Mouse (Mus musculus) midbrain, embryonic 10.5 days (tissue): ENCODE measurements around the gene Etv6. TPM values are rescaled to one million over a fixed set of nuclear protein-coding genes. Genes with fewer than 3 reads are reported as not detected.

Source experiments
- DNase-seq: peaks from one replicate; pipeline ENCODE4 v3.0.0-alpha.2; 2017; ENCODE audit warnings: low spot score
- H3K27ac ChIP-seq: fragments of 300-500 bp; sonication (generic); replicated peaks from 2 replicates; pipeline ENCODE4 v1.5.1; 2016; ENCODE audit warnings: mild to moderate bottlenecking
- H3K27me3 ChIP-seq: fragments of 300-500 bp; sonication (generic); 2 replicates; pipeline ENCODE4 v1.6.1; 2016; ENCODE audit warnings: low read depth, mild to moderate bottlenecking; ENCODE audit not compliant: poor library complexity, severe bottlenecking
- H3K36me3 ChIP-seq: fragments of 300-500 bp; sonication (generic); 2 replicates; pipeline ENCODE4 v1.6.1; 2016; ENCODE audit warnings: mild to moderate bottlenecking, moderate library complexity
- H3K4me1 ChIP-seq: fragments of 300-500 bp; sonication (generic); 2 replicates; pipeline ENCODE4 v1.6.1; 2016
- H3K4me3 ChIP-seq: fragments of 300-500 bp; sonication (generic); 2 replicates; pipeline ENCODE4 v1.5.1; 2016; ENCODE audit warnings: mild to moderate bottlenecking, moderate library complexity
- H3K9me3 ChIP-seq: fragments of 300-500 bp; sonication (generic); replicated peaks from 2 replicates; pipeline ENCODE4 v1.6.1; 2016; ENCODE audit warnings: mild to moderate bottlenecking
- WGBS: fragments of 180-500 bp; shearing (Covaris S2); methylation state at CpG from one replicate; pipeline ENCODE4 v1.1.7; 2016; 5-methylcytosine and 5-hydroxymethylcytosine counted together
- polyA plus RNA-seq: library from polyadenylated mRNA; unstranded; fragments of >200 nt; fragmentation: Nextera tagmentation; extraction: Ambion mirVana; gene quantifications from 2 replicates; pipeline ENCODE4 v1.2.1, GENCODE M21; 2016

Gene Etv6
- polyA plus RNA-seq, 1 experiment from 2014 or later: 12.6 TPM

- DNase-seq: no peak
- Histone ChIP-seq H3K9me3 (peaks cover 7% of the 10 kb centered on the region; the same call in 1 of the 2 replicates), H3K4me3 (no peak overlapping the region), H3K27ac (no peak overlapping the region), H3K4me1 (no peaks in the 10 kb centered on the region), H3K36me3 (peaks cover 37% of the 10 kb centered on the region), H3K27me3 (no peaks in the 10 kb centered on the region)
- WGBS: 93% methylated on average over 7 of the region's 7 CpGs
Observed at GRCm38 (mm10) chr6:134107696-134108095, 72.2 kb downstream of the Etv6 start.

GRCm38 (mm10) chr6:134109675-134110074, 74.2 kb downstream of the Etv6 start:
- Histone ChIP-seq H3K27ac (no peak overlapping the region), H3K9me3 (peaks cover 7% of the 10 kb centered on the region; the same call in 1 of the 2 replicates), H3K4me3 (no peak overlapping the region), H3K27me3 (no peaks in the 10 kb centered on the region), H3K4me1 (no peaks in the 10 kb centered on the region), H3K36me3 (peaks cover 40% of the 10 kb centered on the region)
- DNase-seq: no peak
- WGBS: 95% methylated on average over 1 of the region's 1 CpGs

- Histone ChIP-seq H3K9me3 (peaks cover 7% of the 10 kb centered on the region; the same call in 1 of the 2 replicates), H3K4me3 (no peak overlapping the region), H3K27me3 (no peaks in the 10 kb centered on the region), H3K27ac (no peak overlapping the region), H3K36me3 (peaks cover 42% of the 10 kb centered on the region), H3K4me1 (no peaks in the 10 kb centered on the region)
- 95% methylated on average over 5 of the region's 5 CpGs for WGBS
- DNase-seq: no peak
Observed at GRCm38 (mm10) chr6:134110206-134110605, 74.7 kb downstream of the Etv6 start.

- Histone ChIP-seq H3K9me3 (peaks cover 7% of the 10 kb centered on the region; the same call in 1 of the 2 replicates), H3K27ac (no peak overlapping the region), H3K4me3 (no peak overlapping the region), H3K36me3 (peaks cover 45% of the 10 kb centered on the region), H3K4me1 (no peaks in the 10 kb centered on the region), H3K27me3 (no peaks in the 10 kb centered on the region)
- WGBS: 94% methylated on average over 8 of the region's 8 CpGs
- no peak for DNase-seq
Observed at GRCm38 (mm10) chr6:134111599-134111998, 76.1 kb downstream of the Etv6 start.

GRCm38 (mm10) chr6:134112753-134113152, 77.3 kb downstream of the Etv6 start:
- H3K4me1 ChIP-seq: no peaks in the 10 kb centered on the region
- peaks cover 7% of the 10 kb centered on the region; the same call in 1 of the 2 replicates for H3K9me3 ChIP-seq
- H3K4me3 ChIP-seq: no peak overlapping the region
- 96% methylated on average over 8 of the region's 8 CpGs for WGBS
- DNase-seq: no peak
- no peak overlapping the region for H3K27ac ChIP-seq
- H3K27me3 ChIP-seq: no peaks in the 10 kb centered on the region
- H3K36me3 ChIP-seq: peaks cover 41% of the 10 kb centered on the region

- H3K9me3 ChIP-seq: peaks cover 7% of the 10 kb centered on the region; the same call in 1 of the 2 replicates
- no peaks in the 10 kb centered on the region for H3K4me1 ChIP-seq
- H3K27ac ChIP-seq: no peak overlapping the region
- H3K4me3 ChIP-seq: no peak overlapping the region
- no peaks in the 10 kb centered on the region for H3K27me3 ChIP-seq
- 89% methylated on average over 2 of the region's 2 CpGs for WGBS
- peaks cover 40% of the 10 kb centered on the region for H3K36me3 ChIP-seq
- DNase-seq: no peak
Observed at GRCm38 (mm10) chr6:134113168-134113567, 77.7 kb downstream of the Etv6 start.

GRCm38 (mm10) chr6:134115219-134115968, 79.9 kb downstream of the Etv6 start:
- peaks cover 18% of the 10 kb centered on the region for H3K36me3 ChIP-seq
- H3K27ac ChIP-seq: no peak overlapping the region
- H3K27me3 ChIP-seq: no peaks in the 10 kb centered on the region
- no peak overlapping the region for H3K4me3 ChIP-seq
- H3K4me1 ChIP-seq: peaks cover 5% of the 10 kb centered on the region; the same call in 1 of the 2 replicates
- WGBS: 94% methylated on average over 14 of the region's 14 CpGs
- no peaks in the 10 kb centered on the region for H3K9me3 ChIP-seq
- no peak for DNase-seq

GRCm38 (mm10) chr6:134117380-134117938, 82.0 kb downstream of the Etv6 start:
- no peak for DNase-seq
- H3K27me3 ChIP-seq: no peaks in the 10 kb centered on the region
- no peak overlapping the region for H3K4me3 ChIP-seq
- no peak overlapping the region for H3K27ac ChIP-seq
- H3K9me3 ChIP-seq: no peaks in the 10 kb centered on the region
- peaks cover 5% of the 10 kb centered on the region; the same call in 1 of the 2 replicates for H3K4me1 ChIP-seq
- H3K36me3 ChIP-seq: peaks cover 15% of the 10 kb centered on the region
- WGBS: 96% methylated on average over 13 of the region's 13 CpGs

GRCm38 (mm10) chr6:134118506-134118905, 83.0 kb downstream of the Etv6 start:
- peaks cover 12% of the 10 kb centered on the region for H3K36me3 ChIP-seq
- WGBS: 82% methylated on average over 5 of the region's 5 CpGs
- H3K4me3 ChIP-seq: no peak overlapping the region
- H3K27ac ChIP-seq: no peak overlapping the region
- peaks cover 5% of the 10 kb centered on the region; the same call in 1 of the 2 replicates for H3K4me1 ChIP-seq
- H3K9me3 ChIP-seq: no peaks in the 10 kb centered on the region
- no peaks in the 10 kb centered on the region for H3K27me3 ChIP-seq
- DNase-seq: no peak

- Histone ChIP-seq H3K4me1 (peaks cover 5% of the 10 kb centered on the region; the same call in 1 of the 2 replicates), H3K27ac (no peak overlapping the region), H3K27me3 (no peaks in the 10 kb centered on the region), H3K4me3 (no peak overlapping the region), H3K9me3 (no peaks in the 10 kb centered on the region), H3K36me3 (peaks cover 12% of the 10 kb centered on the region)
- no peak for DNase-seq
- 51% methylated on average over 4 of the region's 4 CpGs for WGBS
Observed at GRCm38 (mm10) chr6:134119136-134119535, 83.6 kb downstream of the Etv6 start.

- no peak for DNase-seq
- Histone ChIP-seq H3K27me3 (no peaks in the 10 kb centered on the region), H3K27ac (no peak overlapping the region), H3K36me3 (peaks cover 10% of the 10 kb centered on the region), H3K4me1 (peaks cover 5% of the 10 kb centered on the region; the same call in 1 of the 2 replicates), H3K9me3 (no peaks in the 10 kb centered on the region), H3K4me3 (no peak overlapping the region)
- WGBS: 85% methylated on average over 4 of the region's 4 CpGs
Observed at GRCm38 (mm10) chr6:134120227-134120626, 84.7 kb downstream of the Etv6 start.

- Histone ChIP-seq H3K9me3 (no peaks in the 10 kb centered on the region), H3K27me3 (no peaks in the 10 kb centered on the region), H3K36me3 (peaks cover 7% of the 10 kb centered on the region; the same call in 1 of the 2 replicates), H3K27ac (no peak overlapping the region), H3K4me3 (no peak overlapping the region), H3K4me1 (peaks cover 5% of the 10 kb centered on the region; the same call in 1 of the 2 replicates)
- 88% methylated on average over 12 of the region's 12 CpGs for WGBS
- no peak for DNase-seq
Observed at GRCm38 (mm10) chr6:134120712-134121111, 85.2 kb downstream of the Etv6 start.

GRCm38 (mm10) chr6:134122945-134123344, 87.4 kb downstream of the Etv6 start:
- 90% methylated on average over 5 of the region's 5 CpGs for WGBS
- DNase-seq: no peak
- H3K36me3 ChIP-seq: 0 out of 2 replicates have a peak, but pooled peaks cover 2% of the 10 kb centered on the region
- H3K4me1 ChIP-seq: peaks cover 5% of the 10 kb centered on the region; the same call in 1 of the 2 replicates
- H3K9me3 ChIP-seq: no peaks in the 10 kb centered on the region
- H3K4me3 ChIP-seq: no peak overlapping the region
- no peaks in the 10 kb centered on the region for H3K27me3 ChIP-seq
- no peak overlapping the region for H3K27ac ChIP-seq
